Mouse (Mus musculus): ENCODE data around the gene Gmeb1.

Gene Gmeb1

GRCm38 (mm10) chr4:132261514-132262357 lies at the start of gene Gmeb1:
Gene Gmeb1 (minus strand): TSS chr4:132261602.
- CTCF ChIA-PET, result interaction anchor here in 2 of 4 experiments (0.5 to 1.3 kb wide), 5 partner anchors 12 to 257 kb away, joined by 3 to 6 read pairs (median 3); partner anchors contain the start of genes Taf12 (in 1 of the 2) and Ythdf2 (in 1 of the 2)
- POLR2A ChIA-PET, result interaction anchor here in 3 of 4 experiments (0.7 to 18.5 kb wide), 18 partner anchors 8 to 252 kb away, joined by 3 to 401 read pairs (median 4); partner anchors contain the start of genes Taf12 (in 2 of the 3), Rcc1 (in 1 of the 3) and Trnau1ap (in 1 of the 3)

GRCm38 (mm10) chr4:132309849-132310472 lies 48.6 kb upstream of the Gmeb1 start:
- ChIA-PET POLR2A (interaction anchor here (0.6 to 9.6 kb wide), 108 partner anchors 9 to 674 kb away, joined by 3 to 341 read pairs (median 5); partner anchors contain the start of genes Trnau1ap (in 4 of the 4), Taf12 (in 3 of the 4), Ythdf2 (in 3 of the 4) and Rab42 (in 2 of the 4)), CTCF (interaction anchor here in 3 of 4 experiments (0.5 to 2.6 kb wide), 14 partner anchors 10 to 450 kb away, joined by 3 to 15 read pairs (median 4); partner anchors contain the start of gene Trnau1ap (in 1 of the 3))

GRCm38 (mm10) chr4:132309140-132309848 lies 47.9 kb upstream of the Gmeb1 start:
- CTCF ChIA-PET, result interaction anchor here in 2 of 4 experiments (0.5 to 2.6 kb wide), 11 partner anchors 10 to 451 kb away, joined by 3 to 15 read pairs (median 4); partner anchors contain the start of gene Trnau1ap (in 1 of the 2)
- POLR2A ChIA-PET, result interaction anchor here (0.5 to 9.6 kb wide), 103 partner anchors 8 to 1617 kb away, joined by 3 to 341 read pairs (median 5); partner anchors contain the start of genes Trnau1ap (in 4 of the 4), Taf12 (in 3 of the 4), Ythdf2 (in 3 of the 4) and Rab42 (in 2 of the 4)

GRCm38 (mm10) chr4:132308437-132309139 lies 47.2 kb upstream of the Gmeb1 start:
- POLR2A ChIA-PET, result interaction anchor here (0.6 to 9.6 kb wide), 51 partner anchors 10 to 1189 kb away, joined by 3 to 341 read pairs (median 8); partner anchors contain the start of genes Taf12 (in 3 of the 4), Trnau1ap (in 3 of the 4), Rab42 (in 2 of the 4) and Rcc1 (in 2 of the 4)

GRCm38 (mm10) chr4:132306004-132306403 lies 44.6 kb upstream of the Gmeb1 start:
- ChIA-PET POLR2A (interaction anchor here in 3 of 4 experiments (0.5 to 30.6 kb wide), 30 partner anchors 7 to 1166 kb away, joined by 3 to 593 read pairs (median 4); partner anchors contain the start of genes Trnau1ap (in 3 of the 3), Taf12 (in 2 of the 3) and Rcc1 (in 1 of the 3)), CTCF (interaction anchor here in 2 of 4 experiments (0.6 to 2.6 kb wide), 6 partner anchors 10 to 263 kb away, joined by 3 to 10 read pairs (median 6); no protein-coding TSS in a partner anchor)

More at GRCm38 (mm10) chr4:132308437-132309139, 47.2 kb upstream of the Gmeb1 start:
- CTCF ChIA-PET, result interaction anchor here in 1 of 4 experiments (1.5 to 1.7 kb wide), 2 partner anchors 12 to 205 kb away, joined by 5 to 7 read pairs; no protein-coding TSS in a partner anchor

GRCm38 (mm10) chr4:132305276-132305675 lies 43.9 kb upstream of the Gmeb1 start:
- POLR2A ChIA-PET, result interaction anchor here in 3 of 4 experiments (0.5 to 30.6 kb wide), 36 partner anchors 8 to 221 kb away, joined by 3 to 593 read pairs (median 4); partner anchors contain the start of genes Trnau1ap (in 3 of the 3), Taf12 (in 2 of the 3) and Ythdf2 (in 2 of the 3)
- CTCF ChIA-PET, result interaction anchor here in 2 of 4 experiments (0.6 to 2.6 kb wide), 5 partner anchors 9 to 207 kb away, joined by 3 to 10 read pairs (median 4); no protein-coding TSS in a partner anchor

- ChIA-PET POLR2A (interaction anchor here in 3 of 4 experiments (0.6 to 30.6 kb wide), 37 partner anchors 9 to 211 kb away, joined by 3 to 593 read pairs (median 6); partner anchors contain the start of genes Taf12 (in 3 of the 3), Trnau1ap (in 3 of the 3), Ythdf2 (in 2 of the 3) and Rcc1 (in 1 of the 3)), CTCF (interaction anchor here (0.8 to 4.4 kb wide), 8 partner anchors 11 to 125 kb away, joined by 3 to 21 read pairs (median 4); no protein-coding TSS in a partner anchor)
These were observed 42.1 kb upstream of the Gmeb1 start for GRCm38 (mm10) chr4:132303484-132303883.

- CTCF ChIA-PET, result interaction anchor here in 3 of 4 experiments (0.7 to 4.4 kb wide), 10 partner anchors 10 to 125 kb away, joined by 3 to 21 read pairs (median 4); no protein-coding TSS in a partner anchor
- POLR2A ChIA-PET, result interaction anchor here (0.6 to 30.6 kb wide), 47 partner anchors 10 to 1602 kb away, joined by 3 to 593 read pairs (median 5); partner anchors contain the start of genes Taf12 (in 3 of the 4), Trnau1ap (in 3 of the 4), Ythdf2 (in 2 of the 4) and Rcc1 (in 1 of the 4)
These were observed 41.6 kb upstream of the Gmeb1 start, which contains the start of gene Rab42 for GRCm38 (mm10) chr4:132302939-132303479. Gene Rab42 (minus strand): TSS chr4:132303385.

GRCm38 (mm10) chr4:132301965-132302938 lies 40.9 kb upstream of the Gmeb1 start:
- ChIA-PET POLR2A (interaction anchor here (0.6 to 30.6 kb wide), 52 partner anchors 9 to 1601 kb away, joined by 3 to 593 read pairs (median 4); partner anchors contain the start of genes Taf12 (in 3 of the 4), Trnau1ap (in 3 of the 4), Ythdf2 (in 3 of the 4) and Rcc1 (in 1 of the 4)), CTCF (interaction anchor here (0.5 to 4.4 kb wide), 14 partner anchors 9 to 1605 kb away, joined by 3 to 21 read pairs (median 4); no protein-coding TSS in a partner anchor)

GRCm38 (mm10) chr4:132301486-132301885 lies 40.1 kb upstream of the Gmeb1 start:
- CTCF ChIA-PET, result interaction anchor here (0.6 to 4.4 kb wide), 6 partner anchors 8 to 47 kb away, joined by 3 to 21 read pairs (median 4); no protein-coding TSS in a partner anchor
- POLR2A ChIA-PET, result interaction anchor here (0.6 to 30.6 kb wide), 27 partner anchors 8 to 522 kb away, joined by 3 to 593 read pairs (median 5); partner anchors contain the start of genes Taf12 (in 2 of the 4), Trnau1ap (in 2 of the 4) and Ythdf2 (in 2 of the 4)

GRCm38 (mm10) chr4:132299849-132300248 lies 38.4 kb upstream of the Gmeb1 start:
- CTCF ChIA-PET, result interaction anchor here in 1 of 4 experiments (4.4 kb wide), 1 partner anchor 7 kb away, joined by 21 read pairs; no protein-coding TSS in a partner anchor
- POLR2A ChIA-PET, result interaction anchor here in 3 of 4 experiments (0.6 to 30.6 kb wide), 9 partner anchors 10 to 54 kb away, joined by 3 to 593 read pairs (median 4); partner anchors contain the start of gene Taf12 (in 3 of the 3)

GRCm38 (mm10) chr4:132295696-132296390 lies 34.4 kb upstream of the Gmeb1 start:
- POLR2A ChIA-PET, result interaction anchor here (0.6 to 30.6 kb wide), 37 partner anchors 8 to 231 kb away, joined by 3 to 593 read pairs (median 5); partner anchors contain the start of genes Taf12 (in 2 of the 4), Trnau1ap (in 2 of the 4) and Rab42 (in 1 of the 4)
- CTCF ChIA-PET, result interaction anchor here (0.6 to 2.3 kb wide), 21 partner anchors 10 to 236 kb away, joined by 3 to 13 read pairs (median 4); partner anchors contain the start of genes Taf12 (in 1 of the 4) and Ythdf2 (in 1 of the 4)

GRCm38 (mm10) chr4:132293682-132294240 lies 32.4 kb upstream of the Gmeb1 start:
- POLR2A ChIA-PET, result interaction anchor here in 3 of 4 experiments (0.6 to 30.6 kb wide), 23 partner anchors 9 to 367 kb away, joined by 3 to 593 read pairs (median 9); partner anchors contain the start of genes Rab42 (in 2 of the 3) and Taf12 (in 2 of the 3)
- CTCF ChIA-PET, result interaction anchor here (0.6 to 4.0 kb wide), 9 partner anchors 8 to 316 kb away, joined by 3 to 21 read pairs (median 4); partner anchors contain the start of gene Rab42 (in 3 of the 4)
